Mouse (Mus musculus): Measurements from ENCODE around the gene Dgka. TPM values are rescaled to one million over a fixed set of nuclear protein-coding genes. Genes with fewer than 3 reads are reported as not detected.

The Dgka gene
- polyA plus RNA-seq, 1 experiment, result 41.7 TPM

DNA sequence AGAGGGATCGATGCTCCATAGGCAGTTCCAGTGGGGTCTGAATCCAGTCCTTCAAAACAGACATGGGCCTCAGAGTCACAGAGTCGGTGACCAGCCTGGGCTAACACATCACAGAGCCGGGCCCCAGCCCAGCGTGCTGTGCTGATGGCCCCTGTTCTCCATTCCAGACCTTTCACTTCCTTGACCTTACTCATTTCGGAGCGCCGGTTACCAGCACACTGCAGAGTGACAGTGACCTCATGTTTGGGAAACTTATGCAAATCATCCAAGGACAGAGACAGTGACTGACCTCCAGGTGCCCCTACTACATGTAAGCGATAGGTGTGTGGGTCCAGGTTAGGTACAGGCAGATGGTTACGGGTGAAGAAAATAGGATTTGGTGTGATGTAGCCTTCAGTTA, 73.5 kb downstream of the Dgka start:
- no peak overlapping the region for H3K27ac ChIP-seq (ENCODE audit: control insufficient read depth, insufficient read depth, low read depth, low read length, poor library complexity)
- WGBS, result 92% methylated on average over 9 of the region's 9 CpGs
- H3K4me3 ChIP-seq (replicated peaks; ENCODE audit: control insufficient read depth, low read depth, low read length), result no peak overlapping the region
- TF ChIP-seq POLR2A (IDR thresholded peaks at IDR 0.05; ENCODE audit: borderline replicate concordance, control insufficient read depth, low read depth, low read length), result no peak
- H3K4me1 ChIP-seq (ENCODE audit: control insufficient read depth, insufficient read depth, low read length), result no peaks in the 10 kb centered on the region; the same call in 1 of the 2 replicates

Other genes with a start within 250 kb of the Dgka start
- 0.79 and 2.4 TPM in 2 replicates for gene Myl6b, start 246.2 kb downstream of the Dgka start, polyA plus RNA-seq (2011; ENCODE audit: insufficient read depth, insufficient read length, low replicate concordance, missing spikeins)
- gene Esyt1, start 219.0 kb downstream of the Dgka start, polyA plus RNA-seq (2011; ENCODE audit: insufficient read depth, insufficient read length, low replicate concordance, missing spikeins), result 26.2 and 36.1 TPM in 2 replicates
- gene Zc3h10, start 197.1 kb downstream of the Dgka start, polyA plus RNA-seq (2011; ENCODE audit: insufficient read depth, insufficient read length, low replicate concordance, missing spikeins), result 7.0 and 9.8 TPM in 2 replicates
- 2,208 and 2,695 TPM in 2 replicates for gene Rpl41, start 195.6 kb downstream of the Dgka start, polyA plus RNA-seq (2011; ENCODE audit: insufficient read depth, insufficient read length, low replicate concordance, missing spikeins)
- 80.3 and 116 TPM in 2 replicates for gene Pa2g4, start 178.9 kb downstream of the Dgka start, polyA plus RNA-seq (2011; ENCODE audit: insufficient read depth, insufficient read length, low replicate concordance, missing spikeins)
- gene Erbb3, start 155.2 kb downstream of the Dgka start, polyA plus RNA-seq (2011; ENCODE audit: insufficient read depth, insufficient read length, low replicate concordance, missing spikeins), result 0.59 and 0.75 TPM in 2 replicates
- 1,015 and 1,193 TPM in 2 replicates for gene Rps26, start 118.1 kb downstream of the Dgka start, polyA plus RNA-seq (2011; ENCODE audit: insufficient read depth, insufficient read length, low replicate concordance, missing spikeins)
- gene Ikzf4, start 98.9 kb downstream of the Dgka start, polyA plus RNA-seq (2011; ENCODE audit: insufficient read depth, insufficient read length, low replicate concordance, missing spikeins), result not detected in 2 replicates
- 10.8 and 11.6 TPM in 2 replicates for gene Suox, start 70.8 kb downstream of the Dgka start, polyA plus RNA-seq (2011; ENCODE audit: insufficient read depth, insufficient read length, low replicate concordance, missing spikeins)
- gene Rab5b, start 48.6 kb downstream of the Dgka start, polyA plus RNA-seq (2011; ENCODE audit: insufficient read depth, insufficient read length, low replicate concordance, missing spikeins), result 26.4 and 35.4 TPM in 2 replicates
- gene Pmel, start 40.7 kb downstream of the Dgka start, polyA plus RNA-seq (2011; ENCODE audit: insufficient read depth, insufficient read length, low replicate concordance, missing spikeins), result 1.4 TPM in 1 of 2 replicates, not detected in the other
- gene Cdk2, start 39.8 kb downstream of the Dgka start, polyA plus RNA-seq (2011; ENCODE audit: insufficient read depth, insufficient read length, low replicate concordance, missing spikeins), result 60.6 and 62.9 TPM in 2 replicates
- 58.3 and 76.9 TPM in 2 replicates for gene Pym1, start 3.0 kb upstream of the Dgka start, polyA plus RNA-seq (2011; ENCODE audit: insufficient read depth, insufficient read length, low replicate concordance, missing spikeins)
- 2.4 and 5.1 TPM in 2 replicates for gene Mmp19, start 46.1 kb upstream of the Dgka start, polyA plus RNA-seq (2011; ENCODE audit: insufficient read depth, insufficient read length, low replicate concordance, missing spikeins)
- 12.2 and 20.7 TPM in 2 replicates for gene Dnajc14, start 59.2 kb upstream of the Dgka start, polyA plus RNA-seq (2011; ENCODE audit: insufficient read depth, insufficient read length, low replicate concordance, missing spikeins)
- gene Tmem198b, start 59.5 kb upstream of the Dgka start, polyA plus RNA-seq (2011; ENCODE audit: insufficient read depth, insufficient read length, low replicate concordance, missing spikeins), result 2.8 and 8.3 TPM in 2 replicates
- 45.2 and 73.3 TPM in 2 replicates for gene Sarnp, start 72.5 kb upstream of the Dgka start, polyA plus RNA-seq (2011; ENCODE audit: insufficient read depth, insufficient read length, low replicate concordance, missing spikeins)
- 24.9 and 25.4 TPM in 2 replicates for gene Ormdl2, start 76.8 kb upstream of the Dgka start, polyA plus RNA-seq (2011; ENCODE audit: insufficient read depth, insufficient read length, low replicate concordance, missing spikeins)
- 2.4 and 3.6 TPM in 2 replicates for gene Gdf11, start 146.9 kb upstream of the Dgka start, polyA plus RNA-seq (2011; ENCODE audit: insufficient read depth, insufficient read length, low replicate concordance, missing spikeins)
- gene Cd63, start 156.1 kb upstream of the Dgka start, polyA plus RNA-seq (2011; ENCODE audit: insufficient read depth, insufficient read length, low replicate concordance, missing spikeins), result 49.2 and 134 TPM in 2 replicates
- 2.6 and 6.2 TPM in 2 replicates for gene Rdh5, start 178.0 kb upstream of the Dgka start, polyA plus RNA-seq (2011; ENCODE audit: insufficient read depth, insufficient read length, low replicate concordance, missing spikeins)
- gene Bloc1s1, start 179.2 kb upstream of the Dgka start, polyA plus RNA-seq (2011; ENCODE audit: insufficient read depth, insufficient read length, low replicate concordance, missing spikeins), result 78.6 and 92.7 TPM in 2 replicates
- 1.4 and 1.9 TPM in 2 replicates for gene Itga7, start 189.0 kb upstream of the Dgka start, polyA plus RNA-seq (2011; ENCODE audit: insufficient read depth, insufficient read length, low replicate concordance, missing spikeins)
- gene Mettl7b, start 216.1 kb upstream of the Dgka start, polyA plus RNA-seq (2011; ENCODE audit: insufficient read depth, insufficient read length, low replicate concordance, missing spikeins), result 1.3 and 3.7 TPM in 2 replicates
- not detected in 2 replicates for gene Olfr9, start 244.6 kb upstream of the Dgka start, polyA plus RNA-seq (2011; ENCODE audit: insufficient read depth, insufficient read length, low replicate concordance, missing spikeins)